ENCODE assay signal across 28 mouse cellular contexts in genomic region chr19:47023546-47023945, GRCm38 (mm10). TPM values are rescaled to one million over a fixed set of nuclear protein-coding genes. Genes with fewer than 3 reads are reported as not detected.
A peak's percentile ranks its signal among the peaks of the same experiment; 100 is the strongest.
DNase-seq lines count a peak whose midpoint lies in the region; ATAC-seq and TF ChIP-seq lines count a peak whose summit lies in the region.
"Had no signal": no experiment of that assay in that cellular context is flagged by ENCODE, and none has a peak within 500 bp of the region (broad histone marks: within the 10 kb centered on the region; RNA-seq: fewer than 3 reads in every experiment).

No protein-coding gene starts in this region.

- H3K36me3 ChIP-seq in E14TG2a.4 (ENCODE audit: insufficient read depth, low read length), result peaks cover 71% of the 10 kb centered on the region
- H3K36me3 ChIP-seq in kidney, embryonic 15.5 days, result no peaks in the 10 kb centered on the region
- H3K36me3 ChIP-seq: G1E had no signal

- peak overlapping the region; percentile 39 for H3K4me3 ChIP-seq in E14TG2a.4 (replicated peaks; ENCODE audit: low read length)
- H3K4me3 ChIP-seq in kidney, embryonic 15.5 days (replicated peaks), result no peak overlapping the region

- no peak for TF ChIP-seq CTCF in E14TG2a.4 (conservative IDR thresholded peaks at IDR 0.05; ENCODE audit: low read length)

- DNase-seq in ES-CJ7 (ENCODE audit: low read depth, low spot score) (peak; percentile 62), R1 (ENCODE audit: low read depth, low spot score) (peak; percentile 58), ZHBTc4 (ENCODE audit: low read depth, low spot score) (peak; percentile 56)
- DNase-seq in layer of hippocampus, adult 9-10 months (ENCODE audit: low spot score), result no peak
- DNase-seq in c-Kit-positive CD71-positive TER-119-positive erythroid progenitor cells, embryonic 14.5 days (ENCODE audit: low spot score), result no peak
- DNase-seq in right cerebral cortex, adult 18-20 months, result no peak
- DNase-seq: adrenal gland, adult 2 months; adrenal gland, adult 8-10 months; adrenal gland, postnatal 10 days; adrenal gland, postnatal 14 days; adrenal gland, postnatal 25 days; adrenal gland, postnatal 36 days; B cell, adult 2 months; cerebellum, adult 11 months; cerebellum, adult 11-12 months; cerebellum, adult 18-20 months; cerebellum, adult 2 months; cerebellum, adult 8-10 months; cerebellum, adult 9-10 months; cerebellum, adult 9-11 months had no signal

- peaks cover 70% of the 10 kb centered on the region for H3K4me1 ChIP-seq in E14TG2a.4 (replicated peaks; ENCODE audit: low read depth, low read length)
- no peaks in the 10 kb centered on the region for H3K4me1 ChIP-seq in kidney, embryonic 15.5 days

- H3K9ac ChIP-seq in kidney, embryonic 15.5 days, result no peak overlapping the region

- H3K9me3 ChIP-seq in E14TG2a.4 (ENCODE audit: low read length), result peaks cover 3% of the 10 kb centered on the region; the same call in 1 of the 2 replicates
- no peaks in the 10 kb centered on the region for H3K9me3 ChIP-seq in kidney, embryonic 15.5 days (replicated peaks)
- H3K9me3 ChIP-seq: G1E had no signal

- no peak overlapping the region for H3K4me2 ChIP-seq in kidney, embryonic 15.5 days

- peaks cover 3% of the 10 kb centered on the region; the same call in 1 of the 2 replicates for H3K27me3 ChIP-seq in E14TG2a.4 (ENCODE audit: insufficient read depth, low read length)
- H3K27me3 ChIP-seq in kidney, embryonic 15.5 days, result peaks cover 10% of the 10 kb centered on the region
- H3K27me3 ChIP-seq: CH12.LX had no signal

- WGBS in kidney, embryonic 15.5 days, result 85% methylated on average over 13 of the region's 13 CpGs

- ATAC-seq in kidney, embryonic 15.5 days (replicated peaks; ENCODE audit: low FRiP score), result no peak
- ATAC-seq: activated CD4-positive, CD25-positive, alpha-beta regulatory T cell, adult 4 months; CD4-positive, CD25-positive, alpha-beta regulatory T cell, adult 4 months; Patski had no signal

- no peak overlapping the region for H3K27ac ChIP-seq in kidney, embryonic 15.5 days

RNA-seq across cellular contexts. Expression of gene Nt5c2, which starts 8.6 kb away (rescaled TPM):
- polyA plus RNA-seq in kidney, embryonic 15.5 days (2015; fragmentation: Nextera tagmentation; extraction: Ambion mirVana), result 79.6 and 81.5 TPM in 2 replicates

RNA-seq across cellular contexts. Expression of gene Ina, which starts 9.0 kb away (rescaled TPM):
- 1.8 and 4.4 TPM in 2 replicates for polyA plus RNA-seq in kidney, embryonic 15.5 days (2015; fragmentation: Nextera tagmentation; extraction: Ambion mirVana)
- polyA plus RNA-seq: activated CD4-positive, CD25-positive, alpha-beta regulatory T cell, adult 4 months; C2C12; CD4-positive, CD25-positive, alpha-beta regulatory T cell, adult 4 months; G1E had no signal

RNA-seq across cellular contexts. Expression of gene Pcgf6, which starts 27.2 kb away (rescaled TPM):
- polyA plus RNA-seq in kidney, embryonic 15.5 days (2015; fragmentation: Nextera tagmentation; extraction: Ambion mirVana), result 25.6 and 26.2 TPM in 2 replicates

RNA-seq across cellular contexts. Expression of gene Taf5, which starts 44.0 kb away (rescaled TPM):
- polyA plus RNA-seq in kidney, embryonic 15.5 days (2015; fragmentation: Nextera tagmentation; extraction: Ambion mirVana), result 5.4 and 5.9 TPM in 2 replicates

Comparison
In these comparisons a context has a peak if more than half of its experiments do, and no peak if none do; other contexts are left out.
1. DNase-seq: peak in ES-CJ7 (single experiment), R1 (single experiment) and ZHBTc4 (single experiment); none in layer of hippocampus, adult 9-10 months (single experiment), c-Kit-positive CD71-positive TER-119-positive erythroid progenitor cells, embryonic 14.5 days (single experiment) and right cerebral cortex, adult 18-20 months (single experiment).